Mouse (Mus musculus): ENCODE results near the gene Etv5. TPM values are rescaled to one million over a fixed set of nuclear protein-coding genes. Genes with fewer than 3 reads are reported as not detected.
A peak's percentile ranks its signal among the peaks of the same experiment; 100 is the strongest.

Gene Etv5
- total and polyA plus RNA-seq, 2 experiments from 2014 or later: 34.1 to 57.6 TPM

GRCm38 (mm10) chr16:22398784-22399453 lies 40.6 kb downstream of the Etv5 start:
- WGBS: 90% methylated on average over 10 of the region's 10 CpGs
- Histone ChIP-seq H3K9ac (replicated peaks; ENCODE audit: low read length) (no peak overlapping the region), H3K27me3 (ENCODE audit: insufficient read depth, low read length) (no peaks in the 10 kb centered on the region), H3K4me3 (ENCODE audit: low read length) (no peak overlapping the region), H3K4me1 (ENCODE audit: insufficient read depth, low read length) (no peaks in the 10 kb centered on the region), H3K9me3 (ENCODE audit: low read length) (no peaks in the 10 kb centered on the region), H3K36me3 (ENCODE audit: insufficient read depth, low read length) (peaks cover 5% of the 10 kb centered on the region; the same call in 1 of the 2 replicates), H3K27ac (no peak overlapping the region), H3K4me2 (ENCODE audit: low read depth, low read length) (no peak overlapping the region)
- ATAC-seq (no peak), DNase-seq (ENCODE audit: low spot score) (no peak)
- no peak for TF ChIP-seq CTCF (IDR thresholded peaks at IDR 0.05; ENCODE audit: low read depth)

- H3K27ac ChIP-seq: no peak overlapping the region
Observed at GRCm38 (mm10) chr16:22398354-22398753, 41.2 kb downstream of the Etv5 start.

GRCm38 (mm10) chr16:22396420-22396819 lies 43.1 kb downstream of the Etv5 start:
- Histone ChIP-seq H3K9me3 (ENCODE audit: low read length) (no peaks in the 10 kb centered on the region), H3K4me1 (ENCODE audit: insufficient read depth, low read length) (no peaks in the 10 kb centered on the region), H3K27me3 (ENCODE audit: insufficient read depth, low read length) (no peaks in the 10 kb centered on the region), H3K27ac (no peak overlapping the region), H3K9ac (replicated peaks; ENCODE audit: low read length) (no peak overlapping the region), H3K36me3 (ENCODE audit: insufficient read depth, low read length) (peaks cover 5% of the 10 kb centered on the region; the same call in 1 of the 2 replicates), H3K4me3 (ENCODE audit: low read length) (no peak overlapping the region), H3K4me2 (ENCODE audit: low read depth, low read length) (no peak overlapping the region)
- WGBS: 77% methylated on average over 8 of the region's 8 CpGs
- TF ChIP-seq CTCF (IDR thresholded peaks at IDR 0.05; ENCODE audit: low read depth): no peak
- no peak for ATAC-seq
- no peak for DNase-seq (ENCODE audit: low spot score)

More at GRCm38 (mm10) chr16:22398354-22398753, 41.2 kb downstream of the Etv5 start:
- no peak overlapping the region for H3K4me2 ChIP-seq (ENCODE audit: low read depth, low read length)
- no peak overlapping the region for H3K4me3 ChIP-seq (ENCODE audit: low read length)
- H3K9me3 ChIP-seq (ENCODE audit: low read length): no peaks in the 10 kb centered on the region
- H3K36me3 ChIP-seq (ENCODE audit: insufficient read depth, low read length): peaks cover 5% of the 10 kb centered on the region; the same call in 1 of the 2 replicates
- 91% methylated on average over 11 of the region's 11 CpGs for WGBS
- no peak for TF ChIP-seq CTCF (IDR thresholded peaks at IDR 0.05; ENCODE audit: low read depth)
- no peak for DNase-seq (ENCODE audit: low spot score)
- no peak for ATAC-seq
- no peak overlapping the region for H3K9ac ChIP-seq (replicated peaks; ENCODE audit: low read length)
- H3K4me1 ChIP-seq (ENCODE audit: insufficient read depth, low read length): no peaks in the 10 kb centered on the region
- H3K27me3 ChIP-seq (ENCODE audit: insufficient read depth, low read length): no peaks in the 10 kb centered on the region

- H3K4me2 ChIP-seq (ENCODE audit: low read depth, low read length): no peak overlapping the region
- ATAC-seq (no peak; the same call in 1 of the 2 replicates), DNase-seq (ENCODE audit: low spot score) (no peak)
- H3K9me3 ChIP-seq (ENCODE audit: low read length): no peaks in the 10 kb centered on the region
- no peak overlapping the region for H3K4me3 ChIP-seq (ENCODE audit: low read length)
- no peaks in the 10 kb centered on the region for H3K27me3 ChIP-seq (ENCODE audit: insufficient read depth, low read length)
- peaks cover 5% of the 10 kb centered on the region; the same call in 1 of the 2 replicates for H3K36me3 ChIP-seq (ENCODE audit: insufficient read depth, low read length)
- H3K4me1 ChIP-seq (ENCODE audit: insufficient read depth, low read length): no peaks in the 10 kb centered on the region
- no peak overlapping the region for H3K9ac ChIP-seq (replicated peaks; ENCODE audit: low read length)
- H3K27ac ChIP-seq: no peak overlapping the region
- 82% methylated on average over 15 of the region's 15 CpGs for WGBS
- TF ChIP-seq CTCF (IDR thresholded peaks at IDR 0.05; ENCODE audit: low read depth): no peak
Observed at GRCm38 (mm10) chr16:22395093-22395844, 44.2 kb downstream of the Etv5 start.

- H3K9ac ChIP-seq (replicated peaks; ENCODE audit: low read length): no peak overlapping the region
- H3K27ac ChIP-seq: no peak overlapping the region
- 78% methylated on average over 9 of the region's 9 CpGs for WGBS
- no peak for DNase-seq (ENCODE audit: low spot score)
- no peaks in the 10 kb centered on the region for H3K4me1 ChIP-seq (ENCODE audit: insufficient read depth, low read length)
- no peak overlapping the region for H3K4me2 ChIP-seq (ENCODE audit: low read depth, low read length)
- no peaks in the 10 kb centered on the region for H3K27me3 ChIP-seq (ENCODE audit: insufficient read depth, low read length)
- no peak for ATAC-seq
- TF ChIP-seq CTCF (IDR thresholded peaks at IDR 0.05; ENCODE audit: low read depth): no peak
- H3K9me3 ChIP-seq (ENCODE audit: low read length): no peaks in the 10 kb centered on the region
- H3K4me3 ChIP-seq (ENCODE audit: low read length): no peak overlapping the region
- no peaks in the 10 kb centered on the region for H3K36me3 ChIP-seq (ENCODE audit: insufficient read depth, low read length)
Observed at GRCm38 (mm10) chr16:22390348-22390897, 49.1 kb downstream of the Etv5 start.

GRCm38 (mm10) chr16:22389146-22389911 lies 50.2 kb downstream of the Etv5 start:
- no peak overlapping the region for H3K4me2 ChIP-seq (ENCODE audit: low read depth, low read length)
- H3K27me3 ChIP-seq (ENCODE audit: insufficient read depth, low read length): no peaks in the 10 kb centered on the region
- no peak overlapping the region for H3K9ac ChIP-seq (replicated peaks; ENCODE audit: low read length)

More at GRCm38 (mm10) chr16:22389146-22389911, 50.2 kb downstream of the Etv5 start:
- no peak for TF ChIP-seq CTCF (IDR thresholded peaks at IDR 0.05; ENCODE audit: low read depth)
- 46% methylated on average over 13 of the region's 13 CpGs for WGBS
- ATAC-seq (peak; percentile 81), DNase-seq (ENCODE audit: low spot score) (peak; percentile 41)
- H3K27ac ChIP-seq: 0 out of 2 replicates have a peak overlapping the region, but pooled peaks have one; percentile 11
- no peaks in the 10 kb centered on the region for H3K36me3 ChIP-seq (ENCODE audit: insufficient read depth, low read length)
- H3K4me1 ChIP-seq (ENCODE audit: insufficient read depth, low read length): no peaks in the 10 kb centered on the region
- H3K4me3 ChIP-seq (ENCODE audit: low read length): no peak overlapping the region
- H3K9me3 ChIP-seq (ENCODE audit: low read length): no peaks in the 10 kb centered on the region
